Mouse (Mus musculus) hindbrain, embryonic 14.5 days (tissue): Measurements from ENCODE around the gene Kansl1. TPM values are rescaled to one million over a fixed set of nuclear protein-coding genes. Genes with fewer than 3 reads are reported as not detected.

ENCODE experiments used
- ATAC-seq: fragments of 200-750 bp; cut with Nextera tagmentation; 2 replicates; pipeline ENCODE4 v1.8.0; 2017; ENCODE audit warnings: moderate number of reproducible peaks, mild to moderate bottlenecking, moderate TSS enrichment, moderate library complexity; ENCODE audit not compliant: low FRiP score
- DNase-seq: peaks from one replicate; pipeline ENCODE4 v3.0.0-alpha.2; 2015; ENCODE audit warnings: low spot score
- H3K27ac ChIP-seq: fragments of 300-500 bp; sonication (generic); 2 replicates; pipeline ENCODE4 v1.5.1; 2014; ENCODE audit warnings: mild to moderate bottlenecking, moderate library complexity
- H3K27me3 ChIP-seq: fragments of 300-500 bp; sonication (generic); 2 replicates; pipeline ENCODE4 v1.6.1; 2014; ENCODE audit warnings: mild to moderate bottlenecking, low read length, mixed read lengths; ENCODE audit not compliant: control insufficient read depth, insufficient read depth
- H3K36me3 ChIP-seq: fragments of 300-500 bp; sonication (generic); replicated peaks from 2 replicates; pipeline ENCODE4 v1.6.1; 2014; ENCODE audit not compliant: control insufficient read depth, insufficient read depth
- H3K4me1 ChIP-seq: fragments of 300-500 bp; sonication (generic); replicated peaks from 2 replicates; pipeline ENCODE4 v1.6.1; 2014; ENCODE audit warnings: antibody characterized with exemption, low read length, mixed read lengths; ENCODE audit not compliant: control insufficient read depth, insufficient read depth
- H3K4me2 ChIP-seq: fragments of 300-500 bp; sonication (generic); replicated peaks from 2 replicates; pipeline ENCODE4 v1.6.1; 2014; ENCODE audit warnings: mild to moderate bottlenecking, moderate library complexity
- H3K4me3 ChIP-seq: fragments of 300-500 bp; sonication (generic); replicated peaks from 2 replicates; pipeline ENCODE4 v1.5.1; 2014; ENCODE audit warnings: mild to moderate bottlenecking, low read length
- H3K9ac ChIP-seq: fragments of 300-500 bp; sonication (generic); 2 replicates; pipeline ENCODE4 v1.6.1; 2014
- H3K9me3 ChIP-seq: fragments of 300-500 bp; sonication (generic); 2 replicates; pipeline ENCODE4 v1.6.1; 2016; ENCODE audit warnings: low read length; ENCODE audit not compliant: control insufficient read depth
- WGBS: fragments of 180-500 bp; shearing (Covaris S2); extraction: QIAGEN DNeasy Blood & Tissue Kit; methylation state at CpG from one replicate; pipeline ENCODE4 v1.1.7; 2014; 5-methylcytosine and 5-hydroxymethylcytosine counted together
- polyA plus RNA-seq: library from polyadenylated mRNA; unstranded; fragments of >200 nt; fragmentation: Nextera tagmentation; extraction: Ambion mirVana; gene quantifications from 2 replicates; pipeline ENCODE4 v1.2.1, GENCODE M21; 2014

The Kansl1 gene
- polyA plus RNA-seq, 1 experiment from 2014 or later = 30.7 TPM

DNA sequence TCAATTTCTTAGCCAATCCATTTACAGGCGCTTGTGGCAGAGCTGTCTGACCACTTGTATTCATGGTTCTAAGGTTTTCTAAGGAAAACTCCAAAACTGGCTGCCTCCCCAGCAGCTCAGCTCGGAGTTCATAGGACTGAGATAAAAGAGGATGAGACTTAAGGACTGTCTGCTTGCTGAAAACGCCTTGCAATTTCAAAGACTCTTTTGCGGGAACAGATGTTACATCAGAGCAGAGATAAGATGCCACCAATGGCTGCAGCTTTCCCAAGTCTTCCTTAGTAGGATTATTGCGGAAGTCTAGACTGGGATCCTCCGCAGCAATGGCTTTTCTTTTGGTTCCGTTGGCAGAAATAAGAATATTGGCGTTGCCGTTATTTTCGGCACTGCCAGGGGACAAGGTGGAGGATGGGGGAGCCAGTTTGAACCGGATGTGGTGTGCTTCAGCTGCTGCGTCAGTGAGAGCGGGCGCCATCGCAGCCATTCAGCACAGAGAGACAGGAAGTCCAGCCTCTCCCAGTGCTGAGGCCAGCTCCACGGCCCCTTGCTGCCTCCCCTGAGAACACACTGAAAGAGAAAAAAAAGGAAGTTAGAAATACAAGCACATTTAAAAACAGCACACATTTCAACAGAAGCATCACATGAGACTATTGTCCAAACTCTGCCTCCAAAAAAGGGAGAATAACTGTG, 43.8 kb downstream of the Kansl1 start:
- Histone ChIP-seq H3K36me3 (peaks cover 20% of the 10 kb centered on the region), H3K27ac (no peak overlapping the region), H3K9ac (no peak overlapping the region), H3K27me3 (no peaks in the 10 kb centered on the region), H3K4me3 (no peak overlapping the region), H3K4me2 (no peak overlapping the region), H3K9me3 (no peaks in the 10 kb centered on the region), H3K4me1 (0 out of 2 replicates have a peak, but pooled peaks cover 3% of the 10 kb centered on the region)
- 89% methylated on average over 16 of the region's 16 CpGs for WGBS
- ATAC-seq (no peak), DNase-seq (no peak)

DNA sequence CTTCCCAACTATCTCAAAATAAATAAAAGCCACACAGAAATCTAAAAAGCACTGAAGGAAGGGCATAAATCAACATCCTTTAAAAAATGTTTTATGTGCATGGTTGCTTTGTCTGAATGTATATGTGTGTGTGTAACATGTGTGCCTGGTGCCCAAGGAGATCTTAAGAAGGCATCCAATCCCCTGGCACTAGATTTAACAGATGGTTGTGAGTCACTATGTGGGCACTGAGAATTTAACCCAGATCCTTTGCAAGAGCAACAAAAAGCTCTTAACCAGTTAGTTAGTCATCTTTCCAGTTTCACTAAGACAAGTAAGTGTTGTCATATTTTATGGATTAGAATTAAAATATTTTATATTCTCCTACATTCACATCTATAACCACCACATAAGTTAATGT, 56.4 kb downstream of the Kansl1 start:
- no peak overlapping the region for H3K27ac ChIP-seq
- no peak overlapping the region for H3K4me3 ChIP-seq
- no peak overlapping the region for H3K4me2 ChIP-seq
- H3K27me3 ChIP-seq = no peaks in the 10 kb centered on the region
- no peaks in the 10 kb centered on the region; the same call in 1 of the 2 replicates for H3K36me3 ChIP-seq
- H3K9me3 ChIP-seq = no peaks in the 10 kb centered on the region
- no peak overlapping the region for H3K9ac ChIP-seq
- H3K4me1 ChIP-seq = no peaks in the 10 kb centered on the region
- DNase-seq = no peak
- no peak for ATAC-seq

DNA sequence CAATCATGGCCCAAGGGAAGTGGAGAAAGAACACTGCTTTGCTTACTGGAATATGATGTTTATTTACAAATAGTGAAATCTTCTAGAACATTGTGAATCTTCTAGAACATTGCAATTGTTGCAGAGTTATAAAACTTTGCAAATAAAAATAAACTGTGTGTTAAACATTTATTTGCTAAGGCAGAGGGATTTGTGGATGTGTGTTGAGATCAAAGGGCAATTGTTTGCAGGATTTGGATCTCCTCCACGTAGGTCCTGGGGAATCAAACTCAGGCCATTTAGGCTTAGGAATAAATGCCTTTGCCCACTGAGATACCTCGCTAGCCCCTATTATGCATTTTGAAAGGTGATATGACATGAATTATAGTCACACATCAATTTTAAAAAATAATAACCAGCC, 61.3 kb downstream of the Kansl1 start:
- DNase-seq = no peak
- H3K4me2 ChIP-seq = no peak overlapping the region
- no peak overlapping the region for H3K4me3 ChIP-seq
- ATAC-seq = no peak
- H3K36me3 ChIP-seq = peaks cover 5% of the 10 kb centered on the region
- H3K27me3 ChIP-seq = no peaks in the 10 kb centered on the region
- H3K9me3 ChIP-seq = no peaks in the 10 kb centered on the region
- no peak overlapping the region for H3K27ac ChIP-seq
- no peaks in the 10 kb centered on the region for H3K4me1 ChIP-seq
- 51% methylated on average over 2 of the region's 2 CpGs for WGBS
- no peak overlapping the region for H3K9ac ChIP-seq

DNA sequence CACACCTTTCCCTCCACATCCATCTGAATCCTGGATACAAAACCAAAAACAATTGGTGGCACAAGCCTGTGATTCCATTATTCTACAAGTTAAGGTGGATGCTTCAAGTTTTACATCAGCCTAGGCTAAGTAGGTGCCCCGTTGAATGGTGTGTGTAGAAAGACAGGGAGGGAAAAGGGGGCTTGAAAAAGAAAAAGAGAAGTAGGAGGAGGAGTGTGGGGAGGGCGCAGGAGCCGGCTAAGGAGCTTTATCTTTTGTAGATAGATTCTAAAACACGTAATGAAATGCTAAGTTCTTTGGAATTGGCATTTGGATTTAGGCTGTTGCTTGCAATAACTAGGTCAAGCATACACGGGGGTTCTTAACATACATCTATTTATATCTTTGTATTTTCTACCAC, 67.7 kb downstream of the Kansl1 start:
- Histone ChIP-seq H3K27me3 (no peaks in the 10 kb centered on the region), H3K4me3 (no peak overlapping the region)
- WGBS = 79% methylated on average over 5 of the region's 5 CpGs

DNA sequence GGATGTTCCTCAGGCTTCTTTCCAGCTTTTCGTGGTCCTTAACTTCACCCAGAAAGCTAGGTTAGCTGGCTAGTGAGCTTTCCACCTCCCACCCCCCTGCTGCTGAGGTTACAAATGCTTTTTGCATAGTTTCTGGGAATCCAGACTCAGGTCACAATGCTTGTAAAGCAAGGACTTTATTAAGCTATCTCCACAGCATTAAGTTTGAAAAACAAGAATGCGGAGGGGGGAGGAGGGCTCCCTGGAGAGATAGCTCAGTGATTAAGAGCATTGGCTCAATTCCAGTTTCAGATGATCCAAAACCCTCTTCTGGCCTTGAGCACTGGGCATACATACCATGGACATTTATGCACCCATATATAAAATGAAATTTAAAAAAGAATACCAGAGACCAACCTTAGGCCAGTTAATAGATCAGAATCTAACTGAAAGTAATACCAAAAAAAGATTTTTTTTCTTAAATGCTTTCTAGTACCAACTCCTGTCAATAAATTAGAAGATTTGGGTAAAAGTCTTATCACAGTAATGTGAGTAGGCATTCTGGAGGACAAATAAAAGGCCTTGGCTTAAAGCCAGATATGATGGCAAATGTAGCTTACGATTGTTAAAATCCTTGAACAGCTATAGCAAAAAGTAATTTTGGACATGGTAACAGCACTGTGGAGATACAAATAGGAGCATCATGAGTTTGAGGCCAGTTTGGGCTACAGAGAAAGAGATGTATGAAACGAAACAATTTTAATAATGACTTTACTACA, 69.0 kb downstream of the Kansl1 start:
- peaks cover 24% of the 10 kb centered on the region for H3K4me1 ChIP-seq
- H3K9me3 ChIP-seq = no peaks in the 10 kb centered on the region
- peaks cover 11% of the 10 kb centered on the region for H3K36me3 ChIP-seq
- H3K27ac ChIP-seq = no peak overlapping the region
- ATAC-seq (no peak), DNase-seq (no peak)
- H3K4me3 ChIP-seq = no peak overlapping the region
- 61% methylated on average over 4 of the region's 4 CpGs for WGBS
- H3K9ac ChIP-seq = no peak overlapping the region
- H3K4me2 ChIP-seq = no peak overlapping the region
- H3K27me3 ChIP-seq = no peaks in the 10 kb centered on the region

More for the DNA sequence above, 67.7 kb downstream of the Kansl1 start:
- peaks cover 24% of the 10 kb centered on the region for H3K4me1 ChIP-seq
- H3K9me3 ChIP-seq = no peaks in the 10 kb centered on the region
- DNase-seq (no peak), ATAC-seq (no peak)
- peaks cover 11% of the 10 kb centered on the region for H3K36me3 ChIP-seq
- H3K4me2 ChIP-seq = no peak overlapping the region
- H3K27ac ChIP-seq = no peak overlapping the region
- no peak overlapping the region for H3K9ac ChIP-seq

DNA sequence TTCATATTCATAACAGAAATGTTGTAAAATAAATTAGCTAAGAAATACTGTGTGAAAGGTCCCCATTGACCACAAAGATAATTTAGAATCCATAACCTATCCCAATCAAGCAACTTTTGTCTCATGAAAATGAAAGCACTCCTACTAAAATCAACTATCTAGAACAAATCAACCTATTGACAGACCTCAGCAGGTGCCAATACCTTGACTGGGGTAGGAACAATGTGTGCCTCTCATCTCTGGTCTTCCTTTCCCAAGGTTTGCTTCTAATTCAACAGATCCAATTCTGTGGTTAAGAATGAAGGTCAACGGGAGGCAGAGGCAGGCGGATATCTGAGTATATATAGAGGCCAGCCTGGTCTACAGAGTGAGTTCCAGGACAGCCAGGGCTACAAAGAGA, 73.0 kb downstream of the Kansl1 start:
- no peak for ATAC-seq
- Histone ChIP-seq H3K9ac (no peak overlapping the region), H3K27me3 (no peaks in the 10 kb centered on the region), H3K4me3 (no peak overlapping the region), H3K27ac (no peak overlapping the region), H3K4me1 (peaks cover 16% of the 10 kb centered on the region), H3K9me3 (no peaks in the 10 kb centered on the region), H3K36me3 (no peaks in the 10 kb centered on the region; the same call in 1 of the 2 replicates), H3K4me2 (no peak overlapping the region)
- DNase-seq = no peak
- 95% methylated on average over 2 of the region's 2 CpGs for WGBS

DNA sequence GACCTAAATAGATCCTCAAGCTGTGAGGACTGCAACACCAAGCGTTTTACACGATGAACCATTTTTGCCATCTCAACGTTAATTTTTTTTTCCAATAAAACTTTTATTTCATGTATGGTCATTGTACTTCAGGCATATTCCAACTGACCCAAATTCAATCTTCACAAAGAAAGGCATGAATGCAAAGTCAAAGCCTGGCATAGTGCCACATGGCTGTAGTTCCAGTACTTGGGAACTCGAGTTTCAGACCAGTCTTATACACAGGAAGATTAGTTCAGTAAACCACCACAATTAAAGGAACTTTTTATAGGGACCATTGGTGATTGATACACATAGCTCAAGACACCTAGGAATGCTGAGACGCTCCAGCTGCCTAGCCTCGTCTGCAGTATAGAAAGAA, 75.5 kb downstream of the Kansl1 start:
- ATAC-seq (no peak), DNase-seq (no peak)
- H3K4me2 ChIP-seq = no peak overlapping the region
- no peaks in the 10 kb centered on the region for H3K4me1 ChIP-seq
- no peaks in the 10 kb centered on the region for H3K9me3 ChIP-seq
- no peaks in the 10 kb centered on the region; the same call in 1 of the 2 replicates for H3K36me3 ChIP-seq
- no peak overlapping the region for H3K4me3 ChIP-seq
- WGBS = 84% methylated on average over 6 of the region's 6 CpGs
- H3K27me3 ChIP-seq = no peaks in the 10 kb centered on the region
- no peak overlapping the region for H3K27ac ChIP-seq
- H3K9ac ChIP-seq = no peak overlapping the region

DNA sequence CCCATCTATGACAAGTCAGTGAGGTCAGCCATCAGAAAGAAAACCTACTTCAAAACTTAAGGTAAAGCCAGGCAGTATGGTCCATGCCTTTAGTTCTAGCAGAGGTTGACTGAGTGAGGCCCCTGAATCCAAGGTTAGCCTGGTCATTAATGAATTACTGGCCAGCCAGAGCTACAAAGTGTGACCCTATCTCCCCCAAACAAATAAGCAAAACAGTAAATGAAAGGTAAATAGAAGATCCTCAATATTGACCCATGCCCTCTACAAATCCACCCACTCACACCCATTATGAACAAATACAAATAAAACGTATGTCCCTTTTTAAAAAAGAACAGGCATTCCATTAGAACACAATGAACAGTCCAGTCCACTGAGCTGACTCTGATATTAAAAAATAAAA, 76.5 kb downstream of the Kansl1 start:
- DNase-seq = no peak
- no peaks in the 10 kb centered on the region; the same call in 1 of the 2 replicates for H3K36me3 ChIP-seq
- no peak for ATAC-seq
- H3K4me3 ChIP-seq = no peak overlapping the region
- no peaks in the 10 kb centered on the region for H3K27me3 ChIP-seq
- no peak overlapping the region for H3K4me2 ChIP-seq
- H3K4me1 ChIP-seq = 0 out of 2 replicates have a peak, but pooled peaks cover 6% of the 10 kb centered on the region
- H3K9me3 ChIP-seq = no peaks in the 10 kb centered on the region
- H3K9ac ChIP-seq = no peak overlapping the region
- 91% methylated on average over 1 of the region's 1 CpGs for WGBS
- H3K27ac ChIP-seq = no peak overlapping the region

DNA sequence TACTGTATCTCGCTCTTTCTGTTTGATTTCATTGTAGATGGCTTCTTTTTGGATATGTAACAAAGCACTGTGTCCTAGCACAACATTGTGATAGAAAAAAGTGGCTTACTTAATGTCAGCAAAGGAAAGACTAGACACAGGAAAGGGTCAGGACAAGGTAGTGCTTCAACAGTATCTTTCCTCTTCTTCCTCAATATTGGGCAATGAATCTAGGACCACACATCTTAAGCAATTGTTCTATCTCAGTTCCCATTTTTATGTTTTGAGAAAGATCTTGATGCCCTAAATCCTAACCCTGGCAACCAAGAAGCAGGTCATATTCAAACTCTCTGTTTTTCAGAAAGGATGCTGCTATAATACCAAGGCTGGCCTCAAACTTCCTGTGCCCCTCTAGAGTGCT, 81.4 kb downstream of the Kansl1 start:
- WGBS = 95% methylated on average over 1 of the region's 1 CpGs
- no peak for ATAC-seq

More for the DNA sequence above, 81.4 kb downstream of the Kansl1 start:
- Histone ChIP-seq H3K9ac (no peak overlapping the region), H3K4me1 (0 out of 2 replicates have a peak, but pooled peaks cover 6% of the 10 kb centered on the region), H3K27ac (no peak overlapping the region), H3K36me3 (no peaks in the 10 kb centered on the region), H3K9me3 (no peaks in the 10 kb centered on the region), H3K4me3 (no peak overlapping the region), H3K27me3 (no peaks in the 10 kb centered on the region), H3K4me2 (no peak overlapping the region)
- DNase-seq = no peak
